Mouse (Mus musculus): ENCODE data around the gene Atp1a2. TPM values are rescaled to one million over a fixed set of nuclear protein-coding genes. Genes with fewer than 3 reads are reported as not detected.

Atp1a2 gene
- polyA plus RNA-seq, 1 experiment from 2014 or later: 0.16 TPM

Other genes with a start within 250 kb of the Atp1a2 start
- gene Nhlh1, start 240.5 kb downstream of the Atp1a2 start, polyA plus RNA-seq (2014; fragmentation: Nextera tagmentation; extraction: Ambion mirVana): 0.11 TPM in 1 of 2 replicates, not detected in the other
- 137 and 153 TPM in 2 replicates for gene Copa, start 215.5 kb downstream of the Atp1a2 start, polyA plus RNA-seq (2014; fragmentation: Nextera tagmentation; extraction: Ambion mirVana)
- gene Ncstn, start 215.3 kb downstream of the Atp1a2 start, polyA plus RNA-seq (2014; fragmentation: Nextera tagmentation; extraction: Ambion mirVana): 75.3 and 76.5 TPM in 2 replicates
- 81.8 and 86.4 TPM in 2 replicates for gene Pex19, start 171.3 kb downstream of the Atp1a2 start, polyA plus RNA-seq (2014; fragmentation: Nextera tagmentation; extraction: Ambion mirVana)
- gene Dcaf8, start 150.0 kb downstream of the Atp1a2 start, polyA plus RNA-seq (2014; fragmentation: Nextera tagmentation; extraction: Ambion mirVana): 89.2 and 102 TPM in 2 replicates
- 43.4 and 44.8 TPM in 2 replicates for gene Pea15a, start 91.3 kb downstream of the Atp1a2 start, polyA plus RNA-seq (2014; fragmentation: Nextera tagmentation; extraction: Ambion mirVana)
- gene Casq1, start 78.2 kb downstream of the Atp1a2 start, polyA plus RNA-seq (2014; fragmentation: Nextera tagmentation; extraction: Ambion mirVana): 2.2 and 4.1 TPM in 2 replicates
- gene Atp1a4, start 39.6 kb downstream of the Atp1a2 start, polyA plus RNA-seq (2014; fragmentation: Nextera tagmentation; extraction: Ambion mirVana): not detected in 2 replicates
- 32.9 and 33.9 TPM in 2 replicates for gene Igsf8, start 36.4 kb downstream of the Atp1a2 start, polyA plus RNA-seq (2014; fragmentation: Nextera tagmentation; extraction: Ambion mirVana)
- 0.39 and 0.51 TPM in 2 replicates for gene Kcnj9, start 31.3 kb upstream of the Atp1a2 start, polyA plus RNA-seq (2014; fragmentation: Nextera tagmentation; extraction: Ambion mirVana)
- 0.10 TPM in 1 of 2 replicates, not detected in the other for gene Kcnj10, start 43.1 kb upstream of the Atp1a2 start, polyA plus RNA-seq (2014; fragmentation: Nextera tagmentation; extraction: Ambion mirVana)
- gene Pigm, start 78.5 kb upstream of the Atp1a2 start, polyA plus RNA-seq (2014; fragmentation: Nextera tagmentation; extraction: Ambion mirVana): 7.7 and 7.8 TPM in 2 replicates
- 0.55 and 1.4 TPM in 2 replicates for gene Slamf9, start 177.3 kb upstream of the Atp1a2 start, polyA plus RNA-seq (2014; fragmentation: Nextera tagmentation; extraction: Ambion mirVana)
- gene Igsf9, start 183.7 kb upstream of the Atp1a2 start, polyA plus RNA-seq (2014; fragmentation: Nextera tagmentation; extraction: Ambion mirVana): 9.7 and 13.8 TPM in 2 replicates
- 248 and 257 TPM in 2 replicates for gene Tagln2, start 202.0 kb upstream of the Atp1a2 start, polyA plus RNA-seq (2014; fragmentation: Nextera tagmentation; extraction: Ambion mirVana)
- 0.77 and 1.4 TPM in 2 replicates for gene Cfap45, start 222.7 kb upstream of the Atp1a2 start, polyA plus RNA-seq (2014; fragmentation: Nextera tagmentation; extraction: Ambion mirVana)